Mouse (Mus musculus) thymus, adult 2 months (tissue): Measurements from ENCODE around the gene Prkca. TPM values are rescaled to one million over a fixed set of nuclear protein-coding genes. Genes with fewer than 3 reads are reported as not detected.

Experiments used
- DNase-seq: peaks from one replicate; pipeline ENCODE4 v3.0.0; 2021
- H3K27ac ChIP-seq: fragments of 200-500 bp; 2 replicates; pipeline ENCODE4 v1.5.1; 2012; ENCODE audit warnings: low read length, control low read depth; ENCODE audit not compliant: control insufficient read depth, insufficient read depth
- H3K27me3 ChIP-seq: fragments of 200-500 bp; 2 replicates; pipeline ENCODE4 v1.6.1; 2012; ENCODE audit warnings: mild to moderate bottlenecking, low read length, moderate library complexity, mixed read lengths; ENCODE audit not compliant: control insufficient read depth, insufficient read depth
- H3K36me3 ChIP-seq: fragments of 200-500 bp; 2 replicates; pipeline ENCODE4 v1.6.1; 2012; ENCODE audit warnings: mild to moderate bottlenecking, low read length, moderate library complexity; ENCODE audit not compliant: control insufficient read depth, insufficient read depth
- H3K4me1 ChIP-seq: fragments of 200-500 bp; replicated peaks from 2 replicates; pipeline ENCODE4 v1.6.1; 2012; ENCODE audit warnings: low read length; ENCODE audit not compliant: control insufficient read depth, insufficient read depth
- H3K4me3 ChIP-seq: fragments of 200-500 bp; 2 replicates; pipeline ENCODE4 v1.5.1; 2012; ENCODE audit warnings: mild to moderate bottlenecking, low read length, control low read depth, moderate library complexity; ENCODE audit not compliant: control insufficient read depth, insufficient read depth
- CTCF ChIP-seq: fragments of 200-500 bp; IDR thresholded peaks from 2 replicates; pipeline ENCODE4 v1.5.1; 2012; ENCODE audit warnings: mild to moderate bottlenecking, control low read depth, low read length, moderate library complexity, borderline replicate concordance; ENCODE audit not compliant: control insufficient read depth, poor library complexity, insufficient read depth; ENCODE audit errors: extremely low read depth
- POLR2A ChIP-seq: fragments of 200-500 bp; IDR thresholded peaks from 2 replicates; pipeline ENCODE4 v1.6.1; 2012; ENCODE audit warnings: mild to moderate bottlenecking, low read length, control low read depth, moderate library complexity; ENCODE audit not compliant: control insufficient read depth, poor library complexity, insufficient read depth; ENCODE audit errors: extremely low read depth
- WGBS: fragments of 180-500 bp; shearing (Covaris S2); methylation state at CpG from one replicate; pipeline ENCODE4 v1.1.7; 2018; 5-methylcytosine and 5-hydroxymethylcytosine counted together
- polyA plus RNA-seq: library from polyadenylated mRNA; depleted of rRNA; stranded (reverse); fragments of >200 nt; gene quantifications from 2 replicates; pipeline ENCODE4 v1.2.3, GENCODE M21; 2012

Prkca gene
- polyA plus RNA-seq, 1 experiment = 11.0 TPM

GRCm38 (mm10) chr11:108236195-108236594 lies 107.5 kb downstream of the Prkca start:
- no peaks in the 10 kb centered on the region for H3K36me3 ChIP-seq
- peaks cover 21% of the 10 kb centered on the region for H3K4me1 ChIP-seq
- no peak for DNase-seq
- no peak overlapping the region for H3K27ac ChIP-seq
- no peak for TF ChIP-seq POLR2A
- TF ChIP-seq CTCF = no peak
- no peak overlapping the region for H3K4me3 ChIP-seq
- WGBS = 76% methylated on average over 2 of the region's 2 CpGs
- no peaks in the 10 kb centered on the region for H3K27me3 ChIP-seq

- DNase-seq = no peak
- Histone ChIP-seq H3K27ac (no peak overlapping the region), H3K4me1 (peaks cover 21% of the 10 kb centered on the region), H3K36me3 (no peaks in the 10 kb centered on the region), H3K27me3 (no peaks in the 10 kb centered on the region), H3K4me3 (no peak overlapping the region)
- TF ChIP-seq CTCF (no peak), POLR2A (no peak)
- WGBS = 17% methylated on average over 5 of the region's 5 CpGs
Observed at GRCm38 (mm10) chr11:108235081-108235703, 108.5 kb downstream of the Prkca start.

- H3K36me3 ChIP-seq = no peaks in the 10 kb centered on the region
- WGBS = 76% methylated on average over 5 of the region's 5 CpGs
- no peak for DNase-seq
- no peak overlapping the region for H3K4me3 ChIP-seq
- no peak overlapping the region for H3K27ac ChIP-seq
- TF ChIP-seq POLR2A (no peak), CTCF (no peak)
- H3K4me1 ChIP-seq = peaks cover 13% of the 10 kb centered on the region
- no peaks in the 10 kb centered on the region for H3K27me3 ChIP-seq
Observed at GRCm38 (mm10) chr11:108233015-108233414, 110.7 kb downstream of the Prkca start.

DNA sequence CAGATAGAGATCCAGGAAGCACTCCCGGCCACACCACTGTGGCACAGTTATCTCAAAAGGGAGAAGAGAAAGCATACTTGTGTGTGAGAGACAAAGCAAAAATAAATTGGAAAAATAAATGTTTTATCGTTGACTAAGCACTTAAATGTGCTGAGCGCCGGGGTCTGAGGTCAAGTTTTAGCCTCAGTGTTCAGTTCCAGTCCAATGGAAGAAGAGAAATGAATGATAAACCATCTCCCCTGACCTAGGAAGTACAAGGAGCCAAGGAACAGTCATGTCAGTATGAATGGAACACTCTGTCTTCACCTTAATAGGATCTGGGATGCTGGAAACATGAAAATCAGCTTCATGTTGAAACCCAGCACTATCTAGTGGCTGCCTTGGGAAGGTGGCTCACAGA lies 113.6 kb downstream of the Prkca start:
- Histone ChIP-seq H3K4me3 (no peak overlapping the region), H3K27me3 (no peaks in the 10 kb centered on the region), H3K27ac (no peak overlapping the region), H3K4me1 (peaks cover 13% of the 10 kb centered on the region), H3K36me3 (no peaks in the 10 kb centered on the region)
- TF ChIP-seq POLR2A = no peak
- TF ChIP-seq CTCF = no peak
- WGBS = 96% methylated on average over 4 of the region's 4 CpGs
- DNase-seq = no peak

DNA sequence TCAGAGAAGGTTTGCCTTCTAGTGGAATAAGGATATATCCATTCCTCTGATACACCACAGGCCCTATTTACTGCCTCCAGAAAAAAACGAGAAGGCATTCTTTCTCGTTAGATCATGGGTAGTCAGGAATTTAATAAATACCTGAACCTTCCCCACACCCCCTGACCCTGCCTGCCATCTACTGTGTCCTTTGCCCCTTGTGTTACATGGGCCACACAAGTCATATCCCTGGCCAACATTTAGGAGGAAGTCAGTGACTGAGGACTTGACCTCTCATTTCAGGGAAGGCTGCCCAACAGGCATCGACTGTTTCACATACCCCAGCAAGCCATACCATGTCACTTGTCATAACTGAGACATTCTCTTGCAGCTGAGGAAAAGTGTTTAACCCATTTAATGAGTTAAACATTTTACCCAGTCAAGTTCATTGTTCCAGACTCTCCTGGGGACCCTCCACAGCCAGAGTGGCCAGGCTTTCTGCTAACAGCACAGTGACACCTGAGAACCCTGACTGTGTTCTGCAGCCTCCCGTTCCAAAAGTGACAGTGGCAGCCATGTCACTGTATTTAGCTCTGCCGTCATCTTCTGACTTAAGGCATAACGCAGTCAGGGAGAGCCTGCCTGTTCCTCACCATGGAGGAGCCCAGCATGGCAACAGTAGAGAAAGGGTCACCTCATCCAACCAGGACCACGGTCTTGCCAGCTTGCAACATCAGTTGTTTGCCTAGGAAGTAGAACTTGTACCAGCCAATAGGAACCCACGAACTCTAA lies 114.4 kb downstream of the Prkca start:
- H3K27ac ChIP-seq = no peak overlapping the region

DNA sequence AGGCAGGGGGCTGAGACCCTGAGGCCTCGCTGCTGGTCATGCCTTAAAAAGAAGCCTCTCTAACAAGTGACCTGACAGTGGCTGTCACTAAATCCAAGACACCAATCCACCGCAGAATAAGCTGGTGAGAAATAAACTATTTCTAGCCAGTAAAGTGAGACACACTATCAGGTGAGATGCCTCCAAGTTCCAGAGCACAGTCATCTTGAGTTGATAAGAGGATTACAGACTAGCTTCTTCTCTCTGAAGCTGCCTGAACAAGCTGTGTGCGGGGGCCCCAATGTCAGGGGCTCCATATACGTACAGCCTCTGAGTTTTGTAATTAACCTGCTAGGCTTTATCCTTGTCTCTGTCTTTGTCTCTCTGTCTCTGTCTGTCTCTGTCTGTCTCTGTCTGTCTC lies 115.2 kb downstream of the Prkca start:
- H3K4me1 ChIP-seq = peaks cover 26% of the 10 kb centered on the region
- no peaks in the 10 kb centered on the region for H3K27me3 ChIP-seq
- no peak overlapping the region for H3K27ac ChIP-seq
- H3K36me3 ChIP-seq = no peaks in the 10 kb centered on the region
- 97% methylated on average over 4 of the region's 4 CpGs for WGBS
- TF ChIP-seq CTCF (no peak), POLR2A (no peak)
- no peak overlapping the region for H3K4me3 ChIP-seq
- no peak for DNase-seq

More for the DNA sequence above, 114.4 kb downstream of the Prkca start:
- Histone ChIP-seq H3K4me3 (no peak overlapping the region), H3K36me3 (no peaks in the 10 kb centered on the region), H3K4me1 (peaks cover 18% of the 10 kb centered on the region), H3K27me3 (no peaks in the 10 kb centered on the region)
- TF ChIP-seq POLR2A (no peak), CTCF (no peak)
- 93% methylated on average over 8 of the region's 8 CpGs for WGBS
- no peak for DNase-seq
